Mouse (Mus musculus): ENCODE measurements around the gene Gpatch8. TPM values are rescaled to one million over a fixed set of nuclear protein-coding genes. Genes with fewer than 3 reads are reported as not detected.

Gene Gpatch8
- 26.5 TPM for polyA plus RNA-seq (2014; fragmentation: Illumina TruSeq; extraction: RNeasy Lipid Tissue Mini Kit (QIAGEN cat#74804); ENCODE audit: low replicate concordance)

GRCm38 (mm10) chr11:102556031-102556715 lies at the start of gene Gpatch8:
Gpatch8 (minus strand) TSS chr11:102556392.

GRCm38 (mm10) chr11:102604010-102604584 lies 47.9 kb upstream of the Gpatch8 start, which contains the start of gene Fzd2:
Fzd2 (plus strand) TSS chr11:102604396.

GRCm38 (mm10) chr11:102579165-102580033 lies 23.2 kb upstream of the Gpatch8 start, which contains the start of gene Gm11627:
Gm11627 (minus strand) TSS chr11:102579461.

GRCm38 (mm10) chr11:102469648-102470357 lies 86.4 kb downstream of the Gpatch8 start, which contains the start of gene Itga2b:
Itga2b (minus strand) TSS chr11:102470122.

GRCm38 (mm10) chr11:102447497-102447896 lies 108.7 kb downstream of the Gpatch8 start, which contains the start of gene Fam171a2:
Fam171a2 (minus strand) TSS chr11:102447682.

GRCm38 (mm10) chr11:102430121-102431017 lies 125.8 kb downstream of the Gpatch8 start, which contains the start of gene Grn:
Grn (plus strand) TSS chr11:102430315.

Other genes with a start within 250 kb of the Gpatch8 start
- gene Ubtf, start 236.7 kb downstream of the Gpatch8 start, polyA plus RNA-seq (2014; fragmentation: Illumina TruSeq; extraction: RNeasy Lipid Tissue Mini Kit (QIAGEN cat#74804); ENCODE audit: low replicate concordance): 22.9 TPM
- gene Slc4a1, start 190.2 kb downstream of the Gpatch8 start, polyA plus RNA-seq (2014; fragmentation: Illumina TruSeq; extraction: RNeasy Lipid Tissue Mini Kit (QIAGEN cat#74804); ENCODE audit: low replicate concordance): not detected
- gene Rundc3a, start 163.0 kb downstream of the Gpatch8 start, polyA plus RNA-seq (2014; fragmentation: Illumina TruSeq; extraction: RNeasy Lipid Tissue Mini Kit (QIAGEN cat#74804); ENCODE audit: low replicate concordance): not detected
- 4.1 TPM for gene Slc25a39, start 148.4 kb downstream of the Gpatch8 start, polyA plus RNA-seq (2014; fragmentation: Illumina TruSeq; extraction: RNeasy Lipid Tissue Mini Kit (QIAGEN cat#74804); ENCODE audit: low replicate concordance)
- 2.2 TPM for gene Grn, start 126.1 kb downstream of the Gpatch8 start, polyA plus RNA-seq (2014; fragmentation: Illumina TruSeq; extraction: RNeasy Lipid Tissue Mini Kit (QIAGEN cat#74804); ENCODE audit: low replicate concordance)
- not detected for gene Fam171a2, start 108.7 kb downstream of the Gpatch8 start, polyA plus RNA-seq (2014; fragmentation: Illumina TruSeq; extraction: RNeasy Lipid Tissue Mini Kit (QIAGEN cat#74804); ENCODE audit: low replicate concordance)
- not detected for gene Itga2b, start 86.3 kb downstream of the Gpatch8 start, polyA plus RNA-seq (2014; fragmentation: Illumina TruSeq; extraction: RNeasy Lipid Tissue Mini Kit (QIAGEN cat#74804); ENCODE audit: low replicate concordance)
- gene Gm11627, start 23.1 kb upstream of the Gpatch8 start, polyA plus RNA-seq (2014; fragmentation: Illumina TruSeq; extraction: RNeasy Lipid Tissue Mini Kit (QIAGEN cat#74804); ENCODE audit: low replicate concordance): 2.2 TPM
- 0.82 TPM for gene Fzd2, start 48.0 kb upstream of the Gpatch8 start, polyA plus RNA-seq (2014; fragmentation: Illumina TruSeq; extraction: RNeasy Lipid Tissue Mini Kit (QIAGEN cat#74804); ENCODE audit: low replicate concordance)
- not detected for gene Meioc, start 107.3 kb upstream of the Gpatch8 start, polyA plus RNA-seq (2014; fragmentation: Illumina TruSeq; extraction: RNeasy Lipid Tissue Mini Kit (QIAGEN cat#74804); ENCODE audit: low replicate concordance)
- gene Ccdc43, start 141.4 kb upstream of the Gpatch8 start, polyA plus RNA-seq (2014; fragmentation: Illumina TruSeq; extraction: RNeasy Lipid Tissue Mini Kit (QIAGEN cat#74804); ENCODE audit: low replicate concordance): 28.0 TPM
- 0.07 TPM for gene Adam11, start 205.0 kb upstream of the Gpatch8 start, polyA plus RNA-seq (2014; fragmentation: Illumina TruSeq; extraction: RNeasy Lipid Tissue Mini Kit (QIAGEN cat#74804); ENCODE audit: low replicate concordance)

All from small intestine, adult 10 weeks (tissue).